Mouse (Mus musculus) CD8-positive naive resting alpha-beta T cell, adult 2 months (primary cell): ENCODE data around the gene Unc119b.
"Not testable (repeated sequence)": the region's sequence is repeated elsewhere in the genome, so short reads cannot be mapped to it uniquely, and the experiment has no call there.

Experiments used
- DNase-seq, 2 experiments: peaks; one replicate each; pipeline ENCODE4 v3.0.0; 2022; ENCODE audit warnings: low read depth in 2 of 2, low spot score in 2 of 2

Unc119b gene

DNA sequence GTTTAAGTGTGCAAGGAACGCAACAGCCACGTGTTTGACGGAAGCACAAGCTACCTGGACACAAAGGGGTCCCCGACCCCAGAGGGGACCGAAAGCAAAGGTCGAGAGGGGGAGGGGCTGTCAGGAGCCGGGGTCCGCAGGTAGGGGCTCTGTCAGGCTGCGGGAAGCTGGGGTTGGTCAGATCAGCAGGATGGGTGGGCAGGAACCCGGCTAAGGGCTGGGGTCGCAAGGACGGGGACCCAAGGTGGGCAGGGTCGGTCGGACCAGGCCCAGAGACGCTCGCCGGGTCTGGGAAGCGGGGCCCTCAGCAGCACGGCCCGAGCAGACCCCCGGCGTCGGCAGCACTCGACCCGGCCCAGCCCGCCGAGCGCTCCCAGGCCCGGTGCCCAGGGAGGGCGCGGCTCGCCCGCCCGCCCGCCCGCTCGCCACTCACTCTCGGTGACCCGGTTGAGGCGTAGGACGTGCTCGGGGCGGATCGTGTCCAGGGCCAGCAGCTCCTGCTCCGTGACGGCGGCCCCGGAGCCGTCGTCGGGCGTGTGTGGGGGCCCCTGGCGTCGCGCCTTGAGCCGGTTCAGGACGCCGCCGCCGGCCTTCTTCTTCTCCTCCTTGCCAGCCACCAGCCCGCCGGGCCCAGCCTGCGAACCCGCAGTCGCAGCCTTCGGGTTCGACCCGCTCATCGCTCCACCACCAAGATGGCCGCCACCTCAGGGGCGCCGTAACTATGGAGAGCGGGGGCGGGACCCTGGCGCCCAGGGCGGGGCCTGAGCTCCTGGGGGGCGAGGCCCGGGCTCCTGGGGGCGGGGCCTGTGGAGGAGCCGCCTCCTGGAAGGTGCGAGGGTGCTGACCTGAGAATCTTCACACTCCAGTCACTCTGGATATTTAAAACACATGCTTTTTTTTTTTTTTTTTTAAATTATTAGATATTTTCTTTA is at the start of gene Unc119b:
Gene Unc119b (minus strand): TSS at position 742 of the 932 bp plus-strand sequence.
- peak; percentile 83 to 92 for DNase-seq

DNA sequence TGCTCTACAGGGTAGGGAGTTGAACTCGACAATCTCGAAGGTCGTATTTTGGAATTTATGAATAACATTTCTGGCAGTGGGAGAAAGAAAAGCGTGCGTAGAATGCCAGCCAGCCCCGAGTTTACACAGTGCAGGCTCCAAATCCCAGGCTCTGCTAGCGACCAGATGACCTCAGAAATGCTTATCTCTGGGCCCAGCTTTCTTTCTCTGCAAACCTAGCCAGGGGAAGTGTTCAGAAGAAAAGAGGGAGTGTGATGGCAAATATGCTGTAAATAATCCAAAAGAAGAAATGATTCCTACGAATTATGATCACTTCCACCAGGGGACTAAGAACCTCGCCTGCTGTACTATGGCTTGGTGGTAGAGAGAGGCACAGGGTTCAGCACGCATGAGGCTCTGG is 48.7 kb upstream of the Unc119b start:
- no peak for DNase-seq

DNA sequence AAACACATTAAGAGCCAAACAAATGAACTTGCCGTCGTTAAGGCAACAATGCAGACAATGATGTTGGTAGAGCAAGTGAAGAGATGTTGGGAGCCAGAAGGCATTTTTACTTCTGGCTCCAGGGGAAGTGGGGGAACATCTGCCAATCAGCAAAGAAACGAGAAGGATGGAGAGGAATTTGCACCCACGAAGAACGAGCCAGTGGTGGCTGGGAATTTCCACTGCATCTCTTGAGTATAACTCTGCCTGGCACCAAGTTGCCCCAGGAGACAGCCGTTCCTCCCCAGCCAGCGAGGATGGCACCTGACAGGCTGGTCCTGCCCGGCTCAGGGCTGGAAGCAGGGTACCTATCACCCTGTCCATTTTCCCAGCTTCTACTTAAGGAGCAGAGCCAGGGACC is 48.1 kb upstream of the Unc119b start:
- no peak for DNase-seq

DNA sequence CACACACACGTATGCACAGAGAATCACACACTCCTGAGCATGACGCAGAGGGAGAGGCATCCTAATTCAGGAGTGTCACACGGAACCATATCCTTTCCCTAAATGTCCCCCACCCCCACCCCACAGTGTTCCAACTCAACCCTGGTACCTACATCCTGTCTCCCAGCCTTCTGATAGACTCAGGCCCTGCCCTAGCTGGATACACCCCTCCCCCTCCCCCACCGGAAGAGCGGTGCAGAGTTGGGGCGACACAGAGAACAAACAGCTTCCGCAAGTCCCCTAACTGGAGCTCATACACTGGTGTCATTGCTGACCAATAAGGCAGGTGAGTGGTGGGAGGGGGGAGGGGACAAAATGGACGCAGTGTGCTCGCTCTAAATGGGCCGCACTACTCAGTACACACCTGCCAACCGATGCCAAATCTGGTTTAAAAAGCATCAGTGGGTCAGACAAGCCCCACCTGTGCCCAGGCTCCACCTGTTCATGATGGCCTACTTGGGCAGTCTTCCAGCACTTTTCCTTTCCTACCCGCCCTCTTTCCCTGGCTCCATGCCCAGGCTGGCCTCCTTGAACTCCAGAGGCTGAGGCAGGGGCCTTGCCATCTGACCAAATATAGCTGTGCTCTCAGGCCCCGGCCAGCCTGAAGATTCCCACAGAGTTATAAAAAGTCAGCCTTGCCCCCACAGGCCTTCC is 46.6 kb upstream of the Unc119b start:
- no peak for DNase-seq

DNA sequence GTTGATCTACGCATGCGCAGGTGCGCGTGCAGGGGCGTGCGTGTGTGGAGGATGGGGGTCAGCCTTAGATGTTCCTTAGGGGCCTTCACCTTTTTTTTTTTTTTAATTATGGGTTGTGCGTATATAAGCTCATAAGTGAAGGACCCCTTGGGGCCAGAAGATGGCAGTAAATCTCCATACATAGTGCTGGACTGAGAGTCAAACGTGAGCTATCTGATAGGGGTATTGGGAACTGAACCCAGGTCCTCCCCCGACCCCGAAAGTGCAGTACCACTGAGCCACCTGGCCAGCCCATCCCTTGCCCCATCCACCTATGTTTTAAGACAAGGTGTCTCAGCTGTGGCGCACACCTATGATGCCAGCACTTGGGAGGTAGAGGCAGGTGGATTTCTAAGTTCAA is 44.8 kb upstream of the Unc119b start:
- no peak for DNase-seq

DNA sequence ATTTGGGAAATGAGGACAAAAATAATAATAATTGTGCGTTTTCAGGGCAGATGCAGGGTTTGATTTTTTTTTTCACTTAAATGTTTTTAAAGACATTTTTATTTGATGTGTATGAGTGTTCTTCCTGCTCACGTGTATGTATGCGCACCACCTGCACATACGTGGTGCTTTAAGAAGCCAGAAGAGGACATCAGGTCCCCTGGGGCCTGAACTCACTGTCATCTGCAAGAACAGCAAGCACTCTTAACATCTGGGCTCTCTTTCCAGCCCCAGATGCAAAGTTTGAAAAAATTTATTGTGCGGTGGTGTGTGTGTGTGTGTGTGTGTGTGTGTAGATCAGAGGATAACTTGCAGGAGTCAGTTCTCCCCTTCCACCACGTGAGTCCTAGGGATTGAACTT is 43.1 kb upstream of the Unc119b start:
- no peak for DNase-seq

DNA sequence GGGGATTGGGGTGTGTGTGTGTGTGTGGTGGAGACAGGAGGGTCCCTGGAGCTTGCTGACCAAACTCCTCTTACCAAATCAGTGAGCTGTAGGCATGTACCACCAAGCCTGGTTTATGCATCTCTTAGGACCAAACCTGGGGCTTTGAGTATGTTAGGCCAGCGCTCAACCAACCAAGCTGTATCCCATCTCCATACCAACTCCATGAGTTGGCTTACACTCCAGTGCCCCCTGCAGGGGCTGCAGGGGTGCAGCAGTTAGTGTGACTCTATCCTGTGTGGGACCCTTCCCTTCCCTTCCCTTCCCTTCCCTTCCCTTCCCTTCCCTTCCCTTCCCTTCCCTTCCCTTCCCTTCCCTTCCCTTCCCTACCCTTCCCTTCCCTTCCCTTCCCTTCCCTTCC is 39.8 kb upstream of the Unc119b start:
- no peak for DNase-seq

DNA sequence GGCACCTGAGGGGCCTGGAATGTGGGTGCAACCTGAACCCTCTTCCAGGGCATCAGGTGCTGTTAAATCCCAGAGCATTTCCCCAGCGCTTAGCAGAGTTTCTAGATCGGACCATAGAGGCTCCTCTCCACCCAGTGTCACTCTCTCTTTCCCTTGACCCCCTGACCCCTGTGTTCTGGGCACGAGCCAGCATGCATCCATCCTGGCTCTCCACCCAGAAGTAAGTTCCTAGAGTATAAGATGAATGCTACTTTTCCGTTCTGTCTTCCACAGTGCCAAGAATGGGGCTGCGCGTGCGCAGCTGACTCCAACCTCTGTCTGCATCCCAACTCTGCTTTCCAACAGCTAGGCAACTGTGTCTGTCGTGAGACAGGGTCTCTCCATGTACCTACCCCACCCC is 35.4 kb upstream of the Unc119b start:
- DNase-seq, result no peak

DNA sequence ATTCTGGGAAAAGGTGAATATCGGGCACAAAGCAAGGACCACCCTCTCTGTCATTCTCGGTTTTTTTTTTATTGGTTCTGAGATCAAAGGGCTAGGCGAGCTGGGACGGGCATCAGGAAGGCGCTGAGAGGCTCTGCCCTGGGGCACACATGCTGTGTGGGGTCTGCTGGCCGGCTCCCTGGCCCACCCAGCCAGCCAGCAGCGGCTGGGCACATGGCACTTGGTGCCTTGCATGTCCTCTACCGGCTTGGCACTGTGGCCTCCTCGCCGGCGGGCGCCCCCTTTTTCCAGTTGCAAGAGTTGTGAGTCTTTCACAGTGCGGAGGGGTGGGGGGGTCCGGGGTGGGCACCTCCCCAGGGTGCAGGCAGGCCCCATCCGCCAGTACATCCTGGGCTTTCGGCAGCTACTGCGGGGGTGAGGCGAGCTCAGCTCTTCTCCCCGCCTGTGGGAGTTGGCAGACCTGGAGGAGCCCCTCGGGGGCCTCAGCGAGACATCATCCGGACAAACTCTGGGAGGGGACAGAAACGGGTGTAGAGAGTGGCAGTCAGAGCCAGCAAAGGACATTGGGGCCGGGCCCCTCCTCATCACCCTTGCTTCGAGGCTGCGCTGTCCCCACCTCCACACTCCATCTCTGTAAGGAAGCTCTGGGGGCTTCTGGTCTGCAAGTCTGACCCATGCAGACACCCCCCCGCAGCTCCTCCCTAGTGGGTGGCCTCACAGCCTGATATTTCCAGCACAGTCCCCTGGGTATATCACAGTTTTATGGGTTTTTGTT is 34.1 kb upstream of the Unc119b start:
- DNase-seq, result no peak

DNA sequence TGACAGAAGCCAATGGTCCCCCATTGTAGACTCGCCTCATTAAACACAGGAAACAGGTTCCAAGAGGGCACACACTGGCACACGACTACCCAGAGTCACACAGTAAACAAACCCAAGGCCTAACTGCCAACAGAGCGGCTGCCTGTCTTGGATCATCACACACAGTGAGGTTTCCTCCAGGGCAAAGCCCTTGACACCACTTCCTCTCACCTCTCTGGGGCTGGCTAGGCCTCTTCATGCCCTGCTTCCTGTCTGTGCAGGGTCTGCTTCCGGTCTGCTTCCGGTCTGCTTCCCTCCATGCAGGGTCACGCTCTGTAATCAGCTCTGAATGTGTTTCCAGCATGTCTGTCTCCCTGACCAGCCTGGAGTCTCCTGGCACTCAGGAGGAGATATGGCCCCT is 32.6 kb upstream of the Unc119b start:
- peak; percentile 71 to 80 for DNase-seq

DNA sequence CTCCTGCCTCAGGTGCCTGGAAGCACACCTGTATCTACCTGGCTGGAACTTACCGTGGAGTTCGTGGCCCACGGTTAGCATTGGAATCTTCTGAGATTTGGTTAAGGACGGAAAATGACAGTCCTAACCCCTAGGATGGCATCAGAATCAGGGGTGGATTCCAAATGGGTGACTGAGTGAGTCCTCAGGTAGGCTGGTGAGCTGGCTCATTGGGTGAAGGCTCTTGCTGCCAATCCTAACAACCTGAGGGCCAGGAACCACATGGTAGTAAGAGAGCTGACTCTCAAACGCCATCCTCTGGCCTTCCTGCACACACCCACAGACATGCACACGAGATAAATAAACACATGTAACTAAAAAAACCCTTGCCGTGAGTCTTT is 32.0 kb upstream of the Unc119b start:
- no peak for DNase-seq

DNA sequence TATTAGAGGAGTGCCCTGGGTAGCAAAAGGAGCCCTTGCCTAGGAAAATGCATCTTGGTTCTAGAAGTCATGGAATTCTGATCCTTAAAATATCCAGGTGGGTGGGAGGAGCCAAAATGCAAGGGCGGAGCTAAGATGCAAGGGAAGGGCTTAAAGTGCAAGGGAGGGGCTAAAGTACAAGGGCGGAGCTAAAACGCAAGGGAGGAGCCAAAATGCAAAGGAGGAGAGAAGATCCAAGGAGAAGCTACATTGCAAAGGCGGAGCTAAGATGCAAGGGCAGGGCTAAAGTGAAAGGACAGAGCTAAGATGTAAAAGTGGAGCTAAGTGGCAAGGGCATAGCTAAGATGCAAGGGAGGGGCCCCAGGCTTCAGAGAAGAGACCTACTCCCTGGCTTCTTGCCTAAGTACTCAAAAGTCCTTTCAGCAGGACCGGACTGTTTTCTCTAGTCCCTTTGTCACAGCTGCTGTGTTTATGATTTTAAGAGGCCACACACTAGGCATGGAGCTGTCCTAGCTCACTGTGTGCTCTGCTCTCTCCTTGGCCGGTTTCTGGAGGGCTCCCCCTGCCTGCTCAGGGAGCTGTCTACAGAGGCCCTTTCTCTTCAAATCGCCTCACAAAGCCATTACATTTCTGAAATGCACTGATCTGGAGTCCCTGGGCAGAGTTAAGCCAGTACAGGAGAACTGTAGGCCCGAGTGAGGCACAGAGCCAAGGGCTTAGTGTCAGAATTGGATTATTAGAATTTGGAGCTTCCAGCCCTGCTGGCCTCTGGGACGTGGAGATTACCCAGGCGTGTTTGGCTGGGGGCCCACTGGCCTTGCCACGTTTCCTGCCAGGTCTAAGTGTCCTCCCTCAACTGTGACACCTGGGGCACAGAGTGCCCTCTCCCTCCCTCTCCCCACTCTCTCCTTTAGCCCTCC is 31.4 kb upstream of the Unc119b start:
- DNase-seq, result no peak

DNA sequence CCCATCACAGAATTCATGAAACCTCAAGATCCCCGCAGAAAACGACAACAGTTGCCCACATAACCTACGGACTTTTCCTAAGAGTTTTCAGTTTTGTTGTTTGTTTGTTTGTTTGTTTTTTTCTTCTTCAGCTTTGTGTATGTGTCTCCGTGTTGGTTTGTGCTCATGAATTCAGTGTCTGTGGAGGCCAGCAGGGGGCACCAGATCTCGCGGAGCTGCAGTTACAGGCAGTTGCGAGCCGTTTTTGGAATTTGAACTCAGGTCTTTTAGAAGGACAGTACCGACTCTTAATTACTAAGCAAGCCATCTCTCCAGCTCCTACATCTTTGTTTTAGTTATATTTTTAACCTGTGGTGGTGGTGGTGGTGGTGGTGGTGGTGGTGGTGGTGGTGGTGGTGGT is 30.6 kb upstream of the Unc119b start:
- DNase-seq, result no peak

DNA sequence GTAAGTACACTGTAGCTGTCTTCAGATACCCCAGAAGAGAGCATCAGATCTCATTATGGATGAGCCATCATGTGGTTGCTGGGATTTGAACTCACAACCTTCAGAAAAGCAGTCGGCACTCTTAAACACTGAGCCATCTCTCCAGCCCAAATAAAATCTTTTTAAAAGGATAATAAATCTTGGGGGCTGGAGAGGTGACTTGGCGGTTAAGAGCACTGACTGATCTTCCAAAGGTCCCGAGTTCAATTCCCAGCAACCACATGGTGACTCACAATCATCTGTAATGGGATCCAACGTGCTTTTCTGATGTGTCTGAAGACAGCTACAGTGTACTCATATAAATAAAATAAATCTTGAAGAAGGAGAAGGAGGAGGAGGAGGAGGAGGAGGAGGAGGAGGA is 29.7 kb upstream of the Unc119b start:
- not testable (repeated sequence) for DNase-seq

DNA sequence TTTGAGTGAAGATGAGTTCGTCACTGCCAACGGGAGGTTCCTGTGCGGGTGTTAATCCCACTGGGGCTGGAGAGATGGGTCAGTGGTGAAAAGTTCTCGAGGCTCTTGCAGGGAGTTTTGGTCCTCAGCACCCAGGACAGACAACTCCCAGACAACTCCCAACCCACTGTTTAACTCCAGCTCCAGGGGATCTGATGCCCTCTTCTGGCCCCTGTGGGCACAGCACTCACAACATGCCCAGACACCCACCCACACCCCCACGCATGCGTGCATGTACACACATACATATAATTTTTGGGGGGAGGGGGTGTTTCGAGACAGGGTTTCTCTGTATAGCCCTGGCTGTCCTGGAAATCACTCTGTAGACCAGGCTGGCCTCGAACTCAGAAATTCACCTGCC is 28.8 kb upstream of the Unc119b start:
- peak; percentile 47 to 68 for DNase-seq

DNA sequence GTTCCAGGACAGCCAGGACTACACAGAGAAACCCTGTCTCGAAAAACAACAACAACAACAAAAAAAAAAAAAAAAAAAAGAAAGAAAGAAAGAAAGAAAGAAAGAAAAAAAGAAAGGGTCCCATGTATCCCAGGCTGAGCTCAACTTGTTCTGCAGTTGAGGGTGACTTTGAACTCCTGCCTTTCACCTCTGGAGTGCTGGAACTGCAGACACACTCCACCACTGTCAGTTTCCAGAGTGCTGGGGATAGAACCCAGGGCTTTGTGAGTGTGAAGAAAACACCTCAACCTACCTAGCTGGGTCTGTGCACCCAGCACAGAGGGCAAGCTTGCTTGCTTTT is 27.1 kb upstream of the Unc119b start:
- not testable (repeated sequence) for DNase-seq

DNA sequence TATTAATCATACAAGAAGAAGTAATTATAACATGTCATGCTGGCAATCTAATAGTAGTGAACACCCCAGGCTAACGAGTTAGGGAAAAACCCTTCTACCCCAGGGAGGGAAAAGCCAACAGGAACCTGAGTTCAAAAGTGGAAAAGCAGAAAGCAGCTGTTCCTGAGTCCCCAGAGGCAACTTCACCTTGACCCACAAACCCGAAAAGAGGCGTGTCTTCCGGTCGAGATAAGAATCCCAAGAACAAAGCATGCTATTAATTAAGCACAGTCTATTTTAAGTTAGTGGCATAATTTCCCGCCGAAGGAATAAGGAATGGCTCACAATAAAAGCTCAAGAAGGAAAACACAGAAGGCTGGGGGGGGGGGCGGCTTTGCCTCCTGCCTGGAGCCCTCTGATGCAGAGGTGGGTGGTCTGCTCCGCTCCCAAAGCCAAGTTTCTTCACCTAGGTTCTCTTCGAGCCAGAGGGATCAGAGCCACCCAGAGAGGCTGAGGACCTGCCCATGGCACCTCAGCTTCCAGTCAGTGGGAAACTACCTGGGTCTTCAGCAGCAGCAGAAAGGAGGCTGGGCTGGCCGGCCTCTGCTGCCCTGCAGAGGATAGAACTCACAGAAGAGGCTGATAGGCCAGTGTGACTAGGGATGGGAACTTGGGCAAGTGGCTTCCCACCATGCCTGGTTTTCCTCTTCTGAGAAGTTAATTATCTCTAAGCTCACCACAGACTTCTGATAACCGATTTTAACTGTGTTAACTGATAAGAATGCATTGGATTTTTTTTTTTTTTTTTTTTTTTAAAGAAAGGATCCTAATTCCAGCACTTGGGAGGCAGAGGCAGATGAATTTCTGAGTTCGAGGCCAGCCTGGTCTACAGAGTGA is 26.5 kb upstream of the Unc119b start:
- no peak for DNase-seq

DNA sequence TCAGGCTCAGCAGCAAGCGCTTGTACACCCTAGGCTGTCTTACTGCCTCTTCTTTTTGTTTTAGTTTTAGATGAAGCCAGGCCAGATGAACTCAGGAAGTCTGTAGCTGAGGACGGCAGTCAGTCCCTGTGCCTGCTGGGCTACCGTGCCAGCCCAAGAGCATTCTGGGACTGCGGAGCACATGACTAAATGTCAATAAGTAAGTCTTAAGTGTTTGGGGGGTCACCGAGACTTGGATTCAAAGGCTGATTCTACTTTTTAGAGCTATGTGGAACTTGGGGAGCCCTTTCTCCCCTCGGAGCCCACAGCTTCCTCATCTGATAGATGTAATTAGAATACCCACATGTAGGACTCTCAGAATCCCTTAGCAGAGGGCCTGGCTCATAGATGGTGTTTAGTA is 25.9 kb upstream of the Unc119b start:
- no peak for DNase-seq

DNA sequence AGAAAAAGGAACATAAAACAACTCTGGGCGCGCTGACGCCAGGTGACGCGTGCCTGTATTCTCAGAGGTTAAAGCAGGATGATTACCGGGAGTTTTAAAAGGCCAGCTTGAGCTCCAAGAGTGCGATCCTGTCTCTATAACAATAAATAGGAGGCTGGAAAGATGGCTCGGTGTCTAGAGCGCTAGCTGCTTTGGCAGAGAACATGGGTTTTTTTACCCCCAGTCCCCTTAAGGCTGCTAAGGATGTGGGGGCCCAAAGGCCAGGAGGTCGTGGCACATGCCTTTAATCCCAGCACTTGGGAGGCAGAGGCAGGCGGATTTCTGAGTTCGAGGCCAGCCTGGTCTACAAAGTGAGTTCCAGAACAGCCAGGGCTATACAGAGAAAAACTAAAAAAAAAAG is 24.4 kb upstream of the Unc119b start:
- no peak for DNase-seq
